Mouse (Mus musculus) monocyte, adult 5-6 weeks (primary cell): Measurements from ENCODE around the gene Arx. TPM values are rescaled to one million over a fixed set of nuclear protein-coding genes. Genes with fewer than 3 reads are reported as not detected.

Source experiments
- ATAC-seq: fragments of 153-309, 156-312 bp; replicated peaks from 2 replicates; pipeline ENCODE4 v1.8.0; 2017; ENCODE audit warnings: mild to moderate bottlenecking; ENCODE audit not compliant: low TSS enrichment, insufficient number of reproducible peaks, severe bottlenecking, poor library complexity, low FRiP score
- total RNA-seq: library from RNA; stranded (forward); fragments of 200-1000, 200-491, 200-594 nt; gene quantifications from 3 replicates; pipeline ENCODE4 v1.2.3, GENCODE M21; 2017

Gene Arx
- not detected in 3 replicates for total RNA-seq

DNA sequence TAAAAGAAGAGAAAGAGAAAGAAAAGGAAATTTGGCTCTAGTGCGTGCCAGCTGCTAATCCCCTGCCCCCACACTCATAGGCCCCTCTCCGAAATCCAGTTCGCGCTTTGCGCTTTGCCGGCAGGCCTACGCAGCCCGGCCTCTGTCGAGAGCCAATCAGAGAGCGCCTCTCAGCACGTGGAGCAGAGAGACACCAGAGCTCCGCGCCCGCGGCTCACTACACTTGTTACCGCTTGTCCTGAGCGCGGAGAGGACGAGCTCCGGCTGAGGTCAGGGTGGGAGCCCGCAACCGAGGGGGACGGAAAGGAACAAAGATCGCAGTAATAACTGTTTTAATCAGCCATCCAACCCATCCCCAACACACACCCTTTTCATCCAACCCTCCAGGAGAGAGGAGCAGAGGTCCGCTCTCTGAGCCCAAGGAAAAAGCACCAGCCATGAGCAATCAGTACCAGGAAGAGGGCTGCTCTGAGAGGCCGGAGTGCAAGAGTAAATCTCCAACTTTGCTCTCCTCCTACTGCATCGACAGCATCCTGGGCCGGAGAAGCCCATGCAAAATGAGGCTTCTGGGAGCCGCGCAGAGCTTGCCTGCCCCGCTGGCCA, at the start of gene Arx:
Arx (plus strand) TSS at position 155 of the 603 bp plus-strand sequence.
- ATAC-seq = no peak

DNA sequence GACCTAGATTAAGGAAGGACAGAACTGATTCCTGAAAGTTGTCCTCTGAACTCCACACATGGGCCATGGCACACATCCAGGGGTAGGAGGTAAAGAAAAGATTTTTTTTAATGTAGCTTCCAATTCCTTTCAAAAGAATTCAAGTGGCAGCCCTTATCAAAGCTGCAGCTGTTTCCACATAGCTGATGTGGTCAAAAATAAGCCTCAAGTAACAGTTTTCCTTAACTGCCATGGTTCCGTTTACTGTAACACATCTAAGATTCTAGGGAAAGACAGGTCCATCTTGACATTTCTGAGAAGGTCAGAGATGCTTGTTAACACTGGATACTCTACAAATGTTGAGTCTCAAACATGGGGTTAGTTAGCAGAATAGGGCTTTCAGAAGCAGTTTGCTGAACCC, 34.9 kb upstream of the Arx start:
- ATAC-seq = no peak

DNA sequence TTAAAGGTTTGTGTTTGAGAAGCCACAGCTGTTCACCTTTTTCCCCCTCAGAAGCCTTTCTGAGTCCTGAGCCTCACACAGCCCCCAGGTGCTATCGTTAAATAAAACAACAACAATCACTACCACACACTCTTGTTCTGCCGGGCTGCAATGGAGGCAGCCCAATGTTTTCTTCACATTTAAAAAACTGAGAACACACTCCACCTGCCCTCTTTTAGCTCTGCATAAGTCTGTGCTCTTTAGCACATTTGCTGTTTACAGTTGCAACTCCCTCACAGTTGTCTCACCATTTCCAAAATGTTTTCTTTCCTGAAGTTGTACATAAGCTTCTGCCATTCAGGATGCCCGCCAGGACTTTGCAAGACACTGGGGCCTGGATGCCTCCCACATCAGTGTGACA, 10.6 kb upstream of the Arx start:
- no peak for ATAC-seq

DNA sequence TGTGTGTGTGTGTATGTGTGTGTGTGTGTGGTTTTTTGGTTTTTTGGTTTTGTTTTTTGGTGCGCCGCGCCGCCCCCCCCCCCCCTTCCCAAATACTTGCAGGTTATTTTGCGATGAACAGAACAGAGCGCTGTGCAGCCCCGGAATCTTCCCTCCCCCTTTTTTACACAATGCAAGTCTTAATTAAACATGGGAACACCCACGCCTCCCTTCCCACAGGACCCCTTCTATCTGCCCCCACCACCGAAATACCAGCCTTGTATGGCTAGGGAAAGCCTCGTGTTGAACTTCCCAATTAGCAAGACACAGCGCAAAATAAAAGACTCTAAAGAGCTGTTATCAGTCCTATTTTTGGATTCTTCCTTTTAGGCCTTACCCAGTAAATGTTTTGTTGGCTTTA, 6.3 kb upstream of the Arx start:
- ATAC-seq = no peak

DNA sequence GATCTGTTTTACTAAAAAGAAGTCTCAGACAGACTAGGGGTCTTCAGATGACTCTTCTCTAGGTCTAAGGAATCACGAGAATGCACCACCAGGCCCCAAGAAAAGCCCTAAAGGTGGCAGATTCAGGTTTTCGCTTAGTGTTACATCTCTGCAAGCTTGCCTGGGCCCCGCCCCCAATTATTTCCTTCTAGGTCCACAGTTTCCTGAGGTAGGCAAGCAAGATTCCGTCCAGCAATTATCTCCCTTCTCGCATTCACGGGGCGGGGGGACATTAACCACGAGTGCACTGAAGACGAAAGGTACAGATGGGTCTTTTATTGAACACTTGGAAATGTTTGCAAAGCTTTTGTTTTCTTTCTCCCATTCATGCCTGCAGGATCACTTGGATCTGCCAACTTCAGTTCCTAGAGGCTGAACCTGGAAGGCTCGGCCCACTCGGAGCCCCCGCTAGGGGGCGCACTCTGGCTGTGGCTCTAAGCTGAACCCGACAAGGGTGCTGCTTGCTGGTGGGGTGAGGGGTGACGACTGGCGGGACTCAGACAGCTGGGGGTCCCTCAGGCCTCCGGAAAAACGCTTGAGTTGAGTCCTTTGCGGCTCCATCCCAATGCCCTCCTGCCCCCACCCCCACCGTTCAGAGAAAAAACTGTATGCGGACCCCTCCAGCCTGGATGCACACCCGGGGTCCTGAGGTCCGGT, 5.1 kb upstream of the Arx start:
- ATAC-seq = no peak

DNA sequence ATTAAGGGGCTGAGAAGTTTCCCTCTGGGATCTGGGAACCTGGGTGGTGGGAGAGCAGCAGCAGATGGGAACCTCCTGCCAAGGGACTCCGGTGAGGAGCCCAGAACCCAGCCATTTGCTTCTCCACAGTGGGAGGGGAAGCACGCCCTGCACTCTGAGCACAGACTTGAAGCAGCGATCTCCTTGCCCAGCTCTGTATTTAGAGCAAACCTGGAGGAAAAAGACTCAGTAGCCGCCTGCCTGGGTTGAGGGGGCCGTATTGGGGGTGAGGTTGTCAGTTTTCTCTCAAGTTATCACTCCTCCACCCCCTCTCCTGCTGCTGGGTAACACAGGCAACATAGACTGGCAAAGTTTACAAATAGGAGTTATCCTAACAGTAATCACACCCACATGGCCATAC, 4.5 kb upstream of the Arx start:
- no peak for ATAC-seq

DNA sequence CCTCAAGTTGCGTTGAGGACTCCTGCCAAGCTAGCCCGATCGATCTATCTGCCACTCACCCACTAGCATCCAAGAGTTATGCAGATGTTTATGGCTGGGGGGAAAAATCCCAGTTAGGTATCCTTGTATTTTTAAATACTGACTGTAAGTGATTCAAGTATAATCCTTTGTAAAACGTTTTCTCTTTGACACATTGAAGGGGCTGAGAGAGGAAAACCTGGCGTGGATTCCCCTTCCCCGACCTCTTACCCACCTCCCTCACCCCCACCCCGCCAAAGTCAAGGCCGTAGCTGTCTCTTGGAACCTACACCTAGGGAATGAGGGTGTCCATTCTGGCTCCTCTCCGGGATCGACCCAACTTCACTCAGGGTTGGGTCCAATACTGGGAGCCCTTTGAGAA, 1.2 kb upstream of the Arx start:
- ATAC-seq = no peak

DNA sequence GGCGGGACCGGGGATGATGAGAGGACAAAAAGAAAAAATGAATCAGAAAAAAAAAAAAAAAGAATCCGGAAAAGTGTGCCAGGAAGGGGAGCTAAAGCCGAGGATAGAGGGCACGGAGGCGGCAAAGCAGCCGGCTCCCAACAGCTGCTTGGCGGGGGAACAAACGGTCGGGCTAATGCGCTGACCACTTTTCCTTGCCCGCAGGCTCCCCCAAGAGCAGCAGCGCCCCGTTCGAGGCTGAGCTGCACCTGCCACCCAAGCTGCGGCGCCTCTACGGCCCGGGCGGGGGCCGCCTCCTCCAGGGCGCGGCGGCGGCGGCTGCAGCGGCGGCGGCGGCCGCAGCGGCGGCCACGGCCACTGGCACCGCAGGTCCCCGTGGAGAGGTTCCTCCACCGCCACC, 2.1 kb downstream of the Arx start:
- ATAC-seq = no peak

DNA sequence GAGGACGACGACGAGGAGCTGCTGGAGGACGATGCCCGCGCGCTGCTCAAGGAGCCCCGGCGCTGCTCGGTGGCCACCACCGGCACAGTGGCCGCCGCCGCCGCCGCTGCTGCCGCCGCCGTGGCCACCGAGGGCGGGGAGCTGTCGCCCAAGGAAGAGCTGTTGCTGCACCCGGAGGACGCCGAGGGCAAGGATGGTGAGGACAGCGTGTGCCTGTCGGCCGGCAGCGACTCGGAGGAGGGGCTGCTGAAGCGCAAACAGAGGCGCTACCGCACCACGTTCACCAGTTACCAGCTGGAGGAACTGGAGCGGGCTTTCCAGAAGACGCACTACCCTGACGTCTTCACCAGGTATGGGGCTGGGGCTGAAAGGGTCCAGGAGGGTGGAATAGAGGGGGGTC, 2.8 kb downstream of the Arx start:
- ATAC-seq = no peak

DNA sequence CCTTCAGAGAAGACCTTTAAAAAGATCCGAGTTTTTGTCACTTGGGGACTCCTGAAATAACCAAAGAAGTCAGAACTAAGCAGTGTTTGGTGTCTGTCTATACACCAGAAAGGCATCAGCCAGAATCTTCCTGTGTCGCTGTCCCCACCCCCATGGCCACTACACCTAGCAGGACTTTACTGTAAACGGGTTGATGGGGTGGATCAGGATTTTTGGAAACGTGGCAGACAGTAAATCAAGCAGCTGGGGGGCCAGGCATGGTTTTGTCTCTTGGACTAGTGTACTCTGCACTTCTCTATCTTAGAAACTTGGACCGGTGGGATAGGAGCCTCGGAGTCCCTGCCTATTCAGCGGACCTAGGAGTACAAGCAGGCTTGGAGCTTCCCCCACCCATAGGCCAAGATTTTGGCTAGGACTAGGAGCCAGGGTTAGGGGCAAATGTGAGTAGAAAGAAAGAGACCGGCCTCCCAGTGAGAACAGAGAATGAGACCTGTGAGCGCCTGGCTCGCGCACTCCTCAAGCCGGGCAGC, 3.7 kb downstream of the Arx start:
- no peak for ATAC-seq

DNA sequence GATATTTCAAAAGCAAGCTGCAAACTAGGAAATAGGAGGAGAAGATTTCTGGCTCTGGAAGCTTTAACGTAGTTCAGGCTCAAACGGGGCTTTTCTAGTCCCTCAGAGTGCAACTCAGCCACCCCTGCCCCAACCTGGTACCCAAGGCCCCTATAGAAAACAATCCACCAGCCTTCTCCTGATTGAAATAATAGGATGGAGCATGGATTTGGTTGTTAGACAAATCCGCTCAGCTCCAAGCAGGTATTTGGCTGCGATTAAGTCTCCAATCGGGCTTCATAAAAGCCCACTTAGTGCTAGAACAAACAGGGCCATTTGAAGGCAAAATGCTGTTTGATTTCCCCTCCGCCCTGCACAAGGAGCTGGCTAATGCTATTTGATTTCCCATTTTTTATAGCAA, 5.8 kb downstream of the Arx start:
- no peak for ATAC-seq

DNA sequence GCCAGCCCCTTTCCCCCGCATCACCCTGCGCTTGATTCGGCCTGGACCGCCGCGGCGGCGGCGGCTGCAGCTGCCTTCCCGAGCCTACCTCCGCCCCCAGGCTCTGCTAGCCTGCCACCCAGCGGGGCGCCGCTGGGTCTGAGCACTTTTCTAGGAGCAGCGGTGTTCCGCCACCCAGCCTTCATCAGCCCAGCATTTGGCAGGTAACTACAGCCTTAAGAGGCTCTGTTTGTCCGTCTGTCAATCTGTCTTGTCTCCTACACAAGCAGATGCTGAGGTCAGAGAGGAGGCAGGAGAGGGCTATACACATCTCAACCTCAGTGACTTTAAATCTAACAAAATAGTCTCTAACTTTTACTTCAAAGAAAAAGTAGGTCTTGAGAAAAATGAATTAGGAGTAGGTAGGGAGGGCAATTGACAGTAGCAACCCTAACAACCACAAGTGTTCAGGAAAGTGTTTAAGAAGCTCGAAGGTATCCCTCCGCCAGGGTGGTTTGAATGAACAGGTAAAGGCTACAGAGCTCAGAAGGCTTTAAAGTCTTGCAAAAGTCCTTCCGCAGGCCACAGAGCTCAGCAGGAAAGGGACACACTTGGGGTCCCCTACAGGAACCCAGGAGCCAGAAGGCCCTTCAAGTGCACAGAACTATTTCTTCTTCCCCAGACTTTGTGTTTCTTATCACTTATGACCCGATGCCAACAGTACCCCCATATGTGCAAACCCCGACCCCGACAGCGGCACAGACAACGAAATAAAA, 8.7 kb downstream of the Arx start:
- no peak for ATAC-seq

DNA sequence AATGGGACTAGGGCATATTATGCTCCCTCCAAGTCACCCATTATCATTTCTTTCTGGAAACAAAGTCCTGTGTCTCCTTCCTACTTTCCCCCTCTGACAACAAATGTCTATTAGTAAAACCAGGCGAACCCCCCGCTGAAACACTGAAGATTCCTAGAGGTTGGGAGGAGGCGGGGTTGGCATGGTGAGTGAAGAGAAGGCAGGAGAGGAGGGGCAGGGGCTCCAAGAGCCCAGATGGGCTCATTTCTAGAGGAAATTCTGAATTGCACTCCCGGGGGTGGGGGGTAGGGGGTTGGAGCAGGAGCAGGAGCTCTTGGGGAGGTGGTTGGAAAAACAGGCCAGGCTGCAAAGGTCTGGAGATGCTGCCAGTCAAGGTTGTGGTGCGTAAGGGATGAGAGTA, 9.6 kb downstream of the Arx start:
- no peak for ATAC-seq

DNA sequence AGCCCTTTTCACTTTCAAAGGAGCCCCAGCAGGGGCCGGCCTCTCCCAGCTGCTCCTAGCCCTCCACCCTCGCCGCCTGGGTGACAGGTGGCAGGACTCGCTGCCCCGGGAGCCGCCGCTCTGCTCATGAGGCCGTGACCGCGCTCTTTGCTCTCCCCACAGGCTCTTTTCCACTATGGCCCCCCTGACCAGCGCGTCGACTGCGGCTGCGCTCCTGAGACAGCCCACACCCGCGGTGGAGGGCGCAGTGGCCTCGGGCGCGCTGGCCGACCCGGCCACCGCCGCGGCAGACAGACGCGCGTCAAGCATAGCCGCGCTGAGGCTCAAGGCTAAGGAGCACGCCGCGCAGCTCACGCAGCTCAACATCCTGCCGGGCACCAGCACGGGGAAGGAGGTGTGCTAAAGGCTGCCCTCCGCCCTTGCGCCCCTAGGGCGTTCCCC, 10.8 kb downstream of the Arx start:
- ATAC-seq = no peak

DNA sequence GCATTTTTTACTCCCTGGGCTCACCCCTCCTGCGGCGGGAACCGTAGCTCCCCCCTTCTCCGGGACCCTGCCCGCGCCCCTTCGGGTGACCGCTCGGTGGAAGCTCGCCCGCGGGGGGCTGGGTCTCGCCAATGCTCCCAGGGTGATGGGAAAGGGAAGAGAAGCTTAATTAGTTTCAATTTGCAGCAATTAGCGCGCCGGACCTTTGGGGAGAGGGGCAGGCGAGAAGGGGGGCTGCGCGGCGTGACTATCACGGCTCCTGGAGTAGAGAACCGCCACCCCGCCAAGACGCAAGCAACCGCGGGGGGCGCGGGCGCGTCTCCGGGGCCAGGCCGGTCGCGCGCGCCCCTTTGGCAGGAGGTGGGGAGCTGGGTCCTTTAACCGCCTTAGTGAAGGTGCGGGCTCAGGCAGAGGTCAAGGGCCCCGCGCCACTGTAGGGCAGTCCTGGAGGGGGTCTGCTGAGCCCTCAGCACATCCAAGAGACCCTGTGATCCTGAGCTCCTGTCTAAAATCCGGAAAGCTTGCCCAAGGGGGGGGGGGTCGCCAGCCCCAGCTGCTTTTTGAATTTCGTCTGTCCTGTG, 12.9 kb downstream of the Arx start:
- ATAC-seq = no peak

DNA sequence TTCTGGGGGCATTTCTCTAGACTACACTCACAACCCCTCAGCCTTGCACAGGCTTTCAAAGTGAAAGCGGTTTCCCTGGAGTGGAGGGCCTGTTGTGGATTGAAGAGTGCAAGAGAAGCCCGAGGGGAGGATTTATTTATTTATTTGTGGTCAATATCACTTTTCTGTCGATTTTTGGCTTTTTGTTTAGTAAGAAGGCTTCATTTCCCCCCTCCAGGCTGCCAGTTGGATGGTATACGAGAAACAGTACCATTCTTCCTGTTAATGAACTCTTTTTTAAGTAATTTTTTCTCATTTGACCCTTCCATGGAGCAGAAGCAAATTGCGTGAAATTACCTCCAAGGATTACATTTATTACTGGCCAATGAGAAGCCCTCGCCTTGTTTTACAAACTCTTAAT, 13.5 kb downstream of the Arx start:
- ATAC-seq = no peak

DNA sequence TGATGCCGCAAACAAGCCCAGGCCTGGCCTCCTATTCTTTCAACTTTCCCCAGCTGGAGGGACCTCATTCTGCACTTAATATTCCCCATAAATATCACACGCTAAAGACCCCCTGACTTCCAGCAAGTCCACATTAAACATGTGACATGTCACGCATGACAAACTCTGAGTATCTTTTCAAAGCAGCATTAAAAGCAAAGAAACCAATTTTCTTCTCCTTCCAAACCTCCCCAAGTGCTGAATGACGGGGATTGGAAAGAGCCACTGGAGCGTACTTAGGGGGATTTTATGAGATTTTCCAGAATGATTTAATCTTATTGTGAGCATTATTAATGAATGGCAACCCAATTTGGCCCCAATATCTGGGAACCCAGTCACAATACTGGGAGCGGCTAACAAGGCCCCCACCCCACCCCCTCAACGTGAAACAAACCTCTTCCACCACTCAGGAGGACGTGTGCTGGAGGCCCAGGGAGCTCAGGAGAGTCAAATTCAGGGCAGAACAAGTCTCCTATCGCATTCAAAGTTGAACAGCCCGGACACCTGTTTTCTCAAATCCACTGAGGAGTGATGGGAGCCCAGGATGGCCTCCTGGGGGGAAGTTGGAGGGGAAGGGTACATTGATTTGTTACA, 14.1 kb downstream of the Arx start:
- no peak for ATAC-seq

DNA sequence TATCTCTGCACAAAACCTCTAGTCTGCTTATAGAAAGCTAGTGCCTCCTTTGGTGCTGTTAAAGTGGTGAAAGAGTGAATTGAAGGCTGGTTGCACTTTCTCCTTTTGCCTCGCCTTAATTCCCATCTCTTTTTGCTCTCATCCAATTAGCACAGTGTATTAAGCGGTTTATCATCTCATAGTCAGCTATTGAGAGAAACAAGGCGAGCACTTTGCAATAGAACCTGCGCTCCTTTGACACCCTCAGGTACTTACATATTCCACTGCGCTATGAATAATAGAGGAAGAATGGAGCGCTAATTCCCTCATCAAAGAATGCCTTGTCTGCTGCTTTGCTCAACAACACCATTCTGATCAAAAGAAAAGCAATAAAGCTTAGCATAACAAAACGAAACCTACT, 15.6 kb downstream of the Arx start:
- ATAC-seq = no peak

DNA sequence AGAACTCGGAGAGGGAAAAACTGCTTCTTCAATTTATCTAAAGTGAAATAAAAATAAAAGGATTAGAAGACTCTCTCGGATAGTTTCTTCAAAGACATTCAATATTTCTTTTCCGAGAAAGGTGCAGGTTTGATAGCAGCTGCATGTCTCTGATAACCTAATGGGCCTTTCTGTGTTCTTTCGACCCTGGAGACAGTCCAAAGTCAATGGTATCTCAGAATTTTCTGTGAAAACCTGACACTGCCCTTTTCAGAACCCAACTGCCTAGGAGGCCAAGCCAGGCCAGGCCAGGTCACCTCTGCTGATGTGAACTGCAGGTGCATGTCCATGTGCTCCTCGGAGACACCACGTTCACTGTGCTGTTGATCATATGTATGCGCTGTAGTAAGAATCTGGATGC, 19.5 kb downstream of the Arx start:
- ATAC-seq = no peak
